Mouse (Mus musculus) brain, adult 10 weeks (tissue): ENCODE data around the gene Olfr1290. TPM values are rescaled to one million over a fixed set of nuclear protein-coding genes. Genes with fewer than 3 reads are reported as not detected.

Source experiments
- polyA plus RNA-seq: library from polyadenylated mRNA; stranded (reverse); fragments of 350-450 nt; fragmentation: Illumina TruSeq; extraction: RNeasy Lipid Tissue Mini Kit (QIAGEN cat#74804); gene quantifications from one replicate; pipeline ENCODE4 v1.2.3, GENCODE M21; 2015; ENCODE audit warnings: low read depth, low replicate concordance

Olfr1290 gene
- not detected for polyA plus RNA-seq

GRCm38 (mm10) chr2:111493729-111494128, at the start of gene Olfr1290:
TSS of gene Olfr1290 (minus strand) at chr2:111493829.

GRCm38 (mm10) chr2:111540191-111540590, 46.6 kb upstream of the Olfr1290 start, which contains the start of gene Olfr1294:
TSS of gene Olfr1294 (minus strand) at chr2:111540291.

GRCm38 (mm10) chr2:111524903-111525302, 31.3 kb upstream of the Olfr1290 start, which contains the start of gene Olfr1293-ps:
TSS of gene Olfr1293-ps (plus strand) at chr2:111525203.

DNA sequence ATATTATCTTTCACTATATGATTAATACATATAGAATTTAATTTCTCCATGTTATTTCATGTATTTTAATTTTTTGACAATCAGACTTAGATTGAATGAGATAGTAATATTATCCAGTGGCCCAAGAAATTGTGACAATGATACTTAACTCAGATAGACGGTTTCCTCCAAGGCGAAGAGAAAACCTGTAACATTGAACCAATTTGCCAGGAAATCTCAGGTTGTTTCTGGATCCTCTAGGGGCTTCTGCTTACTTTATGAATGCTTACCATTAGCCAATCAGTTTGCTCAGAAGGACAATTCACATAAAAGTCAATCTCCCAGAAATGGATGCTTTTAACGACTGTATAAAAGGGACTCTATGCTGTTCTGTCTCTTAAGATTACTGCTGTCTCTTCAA, 3.3 kb upstream of the Olfr1290 start, which contains the start of gene Olfr1291-ps1:
Gene Olfr1291-ps1 (plus strand): TSS at position 301 of the 400 bp plus-strand sequence.

GRCm38 (mm10) chr2:111480519-111480918, 13.1 kb downstream of the Olfr1290 start, which contains the start of gene Olfr1289:
TSS of gene Olfr1289 (plus strand) at chr2:111480819.

DNA sequence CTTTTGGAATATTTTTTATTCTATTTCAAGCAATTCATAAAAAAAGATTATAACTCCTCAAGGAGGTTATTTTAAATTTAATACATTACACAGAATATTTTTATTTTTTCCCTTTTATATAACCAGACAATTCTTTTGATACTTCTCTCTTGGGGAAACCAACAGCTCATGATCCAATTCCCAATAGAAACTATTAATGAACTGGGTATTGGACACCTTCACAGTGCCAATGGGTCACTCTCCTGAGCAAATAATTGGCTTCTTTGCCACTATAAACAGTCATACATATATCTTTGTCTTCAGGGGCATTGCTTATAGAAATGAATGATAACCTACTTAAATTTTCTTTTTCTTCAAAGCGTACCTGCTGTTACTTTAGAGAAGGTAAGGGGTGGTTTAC, 19.8 kb downstream of the Olfr1290 start, which contains the start of gene Olfr1288:
Gene Olfr1288 (plus strand): TSS at position 301 of the 400 bp plus-strand sequence.

DNA sequence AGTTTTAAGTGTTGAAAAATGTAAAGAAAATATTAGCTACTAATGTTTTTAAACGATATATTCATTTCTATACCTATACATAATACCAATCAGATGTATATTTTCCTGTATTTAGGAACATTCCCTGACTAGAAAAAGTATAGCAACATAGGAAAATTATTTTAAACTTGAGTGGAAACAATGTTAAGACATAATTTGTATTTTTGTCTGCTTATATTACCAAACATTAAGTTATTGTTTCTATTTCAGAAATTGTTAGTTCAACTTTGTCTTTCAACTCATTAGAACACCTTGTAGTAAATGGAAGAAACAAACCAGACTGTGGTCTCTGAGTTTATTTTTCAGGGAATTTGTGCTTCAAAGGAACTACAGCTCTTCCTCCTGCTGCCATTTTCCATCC, 44.8 kb downstream of the Olfr1290 start, which contains the start of gene Olfr1287:
Gene Olfr1287 (plus strand): TSS at position 301 of the 400 bp plus-strand sequence.

Other genes starting within 250 kb of the Olfr1290 start
- not detected for gene Olfr1276, start 239.3 kb downstream of the Olfr1290 start, polyA plus RNA-seq
- not detected for gene Olfr1277, start 219.7 kb downstream of the Olfr1290 start, polyA plus RNA-seq
- gene Olfr1278, start 203.7 kb downstream of the Olfr1290 start, polyA plus RNA-seq = not detected
- gene Olfr1279, start 193.2 kb downstream of the Olfr1290 start, polyA plus RNA-seq = not detected
- gene Olfr1280, start 179.8 kb downstream of the Olfr1290 start, polyA plus RNA-seq = not detected
- gene Olfr1281, start 167.3 kb downstream of the Olfr1290 start, polyA plus RNA-seq = not detected
- gene Olfr1282, start 157.8 kb downstream of the Olfr1290 start, polyA plus RNA-seq = not detected
- gene Olfr1283, start 127.0 kb downstream of the Olfr1290 start, polyA plus RNA-seq = not detected
- not detected for gene Olfr1284, start 118.3 kb downstream of the Olfr1290 start, polyA plus RNA-seq
- gene Olfr1286, start 70.7 kb downstream of the Olfr1290 start, polyA plus RNA-seq = not detected
- gene Olfr1287, start 44.7 kb downstream of the Olfr1290 start, polyA plus RNA-seq = not detected
- not detected for gene Olfr1288, start 19.7 kb downstream of the Olfr1290 start, polyA plus RNA-seq
- not detected for gene Olfr1289, start 13.0 kb downstream of the Olfr1290 start, polyA plus RNA-seq
- gene Olfr1291-ps1, start 3.4 kb upstream of the Olfr1290 start, polyA plus RNA-seq = not detected
- not detected for gene Olfr1293-ps, start 31.4 kb upstream of the Olfr1290 start, polyA plus RNA-seq
- not detected for gene Olfr1294, start 46.5 kb upstream of the Olfr1290 start, polyA plus RNA-seq
- not detected for gene Olfr1295, start 75.9 kb upstream of the Olfr1290 start, polyA plus RNA-seq
- not detected for gene Olfr1297, start 132.7 kb upstream of the Olfr1290 start, polyA plus RNA-seq
- gene Olfr1298, start 155.4 kb upstream of the Olfr1290 start, polyA plus RNA-seq = not detected
- gene Olfr1299, start 167.6 kb upstream of the Olfr1290 start, polyA plus RNA-seq = not detected